Mouse (Mus musculus): ENCODE measurements around the gene Miox. TPM values are rescaled to one million over a fixed set of nuclear protein-coding genes. Genes with fewer than 3 reads are reported as not detected.

Gene Miox
- polyA plus RNA-seq, 1 experiment from 2014 or later: not detected

- Histone ChIP-seq H3K9me3 (replicated peaks) (no peaks in the 10 kb centered on the region), H3K27me3 (no peaks in the 10 kb centered on the region), H3K4me2 (replicated peaks) (no peak overlapping the region), H3K27ac (no peak overlapping the region), H3K4me1 (peaks cover 27% of the 10 kb centered on the region), H3K36me3 (peaks cover 36% of the 10 kb centered on the region), H3K4me3 (no peak overlapping the region), H3K9ac (no peak overlapping the region)
- ATAC-seq (ENCODE audit: low FRiP score): no peak
- 97% methylated on average over 12 of the region's 12 CpGs for WGBS
These were observed 18.6 kb downstream of the Miox start for GRCm38 (mm10) chr15:89352795-89353194.

GRCm38 (mm10) chr15:89353837-89354236, 19.6 kb downstream of the Miox start:
- Histone ChIP-seq H3K4me3 (0 out of 2 replicates have a peak overlapping the region, but pooled peaks have one; percentile 79), H3K4me2 (replicated peaks) (peak overlapping the region; percentile 69), H3K27ac (no peak overlapping the region), H3K4me1 (peaks cover 31% of the 10 kb centered on the region), H3K36me3 (peaks cover 36% of the 10 kb centered on the region), H3K9ac (peak overlapping the region; percentile 80; the same call in 1 of the 2 replicates), H3K27me3 (no peaks in the 10 kb centered on the region), H3K9me3 (replicated peaks) (no peaks in the 10 kb centered on the region)
- no peak for ATAC-seq (ENCODE audit: low FRiP score)
- WGBS: 94% methylated on average over 16 of the region's 16 CpGs

- Histone ChIP-seq H3K27ac (no peak overlapping the region), H3K4me1 (peaks cover 31% of the 10 kb centered on the region), H3K4me3 (peak overlapping the region; percentile 79), H3K27me3 (no peaks in the 10 kb centered on the region), H3K36me3 (peaks cover 36% of the 10 kb centered on the region), H3K9ac (peak overlapping the region; percentile 80), H3K4me2 (replicated peaks) (peak overlapping the region; percentile 69), H3K9me3 (replicated peaks) (no peaks in the 10 kb centered on the region)
- ATAC-seq (ENCODE audit: low FRiP score): no peak
- WGBS: 81% methylated on average over 7 of the region's 7 CpGs
These were observed 20.3 kb downstream of the Miox start for GRCm38 (mm10) chr15:89354455-89354854.

- Histone ChIP-seq H3K27me3 (no peaks in the 10 kb centered on the region), H3K27ac (peak within 1 kb of the TSS; percentile 82), H3K9me3 (replicated peaks) (no peaks in the 10 kb centered on the region), H3K4me3 (peak within 1 kb of the TSS; percentile 79), H3K4me2 (replicated peaks) (peak within 1 kb of the TSS; percentile 69), H3K36me3 (peaks cover 39% of the 10 kb centered on the region), H3K4me1 (peaks cover 31% of the 10 kb centered on the region), H3K9ac (peak within 1 kb of the TSS; percentile 80)
- peak; percentile 90 for ATAC-seq (ENCODE audit: low FRiP score)
- WGBS: under 1% methylated on average over 64 of the region's 64 CpGs
These were observed 21.3 kb downstream of the Miox start, which contains the start of the genes Lmf2 and Ncaph2 for GRCm38 (mm10) chr15:89355241-89356187. Lmf2 (minus strand) TSS chr15:89355659. Ncaph2 (plus strand) TSS chr15:89355719.

- Histone ChIP-seq H3K27me3 (no peaks in the 10 kb centered on the region), H3K9ac (peak overlapping the region; percentile 80), H3K36me3 (peaks cover 39% of the 10 kb centered on the region), H3K27ac (peak overlapping the region; percentile 82), H3K4me2 (replicated peaks) (peak overlapping the region; percentile 69), H3K9me3 (replicated peaks) (no peaks in the 10 kb centered on the region), H3K4me1 (peaks cover 31% of the 10 kb centered on the region), H3K4me3 (peak overlapping the region; percentile 79)
- ATAC-seq (ENCODE audit: low FRiP score): peak; percentile 35; the same call in 1 of the 2 replicates
- under 1% methylated on average over 15 of the region's 15 CpGs for WGBS
These were observed 22.2 kb downstream of the Miox start for GRCm38 (mm10) chr15:89356372-89356771.

GRCm38 (mm10) chr15:89358784-89359183, 24.6 kb downstream of the Miox start:
- no peak for ATAC-seq (ENCODE audit: low FRiP score)
- 88% methylated on average over 3 of the region's 3 CpGs for WGBS
- no peaks in the 10 kb centered on the region for H3K9me3 ChIP-seq (replicated peaks)
- H3K36me3 ChIP-seq: peaks cover 36% of the 10 kb centered on the region
- no peak overlapping the region for H3K4me2 ChIP-seq (replicated peaks)
- H3K4me1 ChIP-seq: peaks cover 30% of the 10 kb centered on the region
- no peak overlapping the region for H3K9ac ChIP-seq
- H3K4me3 ChIP-seq: no peak overlapping the region
- H3K27ac ChIP-seq: no peak overlapping the region
- no peaks in the 10 kb centered on the region for H3K27me3 ChIP-seq

GRCm38 (mm10) chr15:89363051-89363450, 28.9 kb downstream of the Miox start:
- no peak overlapping the region for H3K9ac ChIP-seq
- no peak overlapping the region for H3K27ac ChIP-seq
- H3K4me2 ChIP-seq (replicated peaks): no peak overlapping the region
- WGBS: 94% methylated on average over 7 of the region's 7 CpGs
- no peak overlapping the region for H3K4me3 ChIP-seq
- peaks cover 3% of the 10 kb centered on the region; the same call in 1 of the 2 replicates for H3K4me1 ChIP-seq
- no peaks in the 10 kb centered on the region for H3K27me3 ChIP-seq
- H3K36me3 ChIP-seq: peaks cover 78% of the 10 kb centered on the region
- no peak for ATAC-seq (ENCODE audit: low FRiP score)
- no peaks in the 10 kb centered on the region for H3K9me3 ChIP-seq (replicated peaks)

- Histone ChIP-seq H3K9ac (no peak overlapping the region), H3K27ac (no peak overlapping the region), H3K4me2 (replicated peaks) (no peak overlapping the region), H3K9me3 (replicated peaks) (no peaks in the 10 kb centered on the region), H3K4me3 (no peak overlapping the region), H3K27me3 (no peaks in the 10 kb centered on the region), H3K36me3 (peaks cover 95% of the 10 kb centered on the region), H3K4me1 (no peaks in the 10 kb centered on the region)
- WGBS: 90% methylated on average over 4 of the region's 4 CpGs
- no peak for ATAC-seq (ENCODE audit: low FRiP score)
These were observed 30.9 kb downstream of the Miox start for GRCm38 (mm10) chr15:89365141-89365551.

- H3K36me3 ChIP-seq: peaks cover 59% of the 10 kb centered on the region
These were observed 37.9 kb downstream of the Miox start for GRCm38 (mm10) chr15:89372068-89372467.

GRCm38 (mm10) chr15:89372536-89372935, 38.3 kb downstream of the Miox start:
- Histone ChIP-seq H3K27me3 (peaks cover 24% of the 10 kb centered on the region), H3K4me2 (replicated peaks) (peak overlapping the region; percentile 69), H3K9me3 (replicated peaks) (no peaks in the 10 kb centered on the region), H3K4me1 (peaks cover 15% of the 10 kb centered on the region), H3K36me3 (peaks cover 54% of the 10 kb centered on the region), H3K9ac (0 out of 2 replicates have a peak overlapping the region, but pooled peaks have one; percentile 73), H3K27ac (no peak overlapping the region), H3K4me3 (peak overlapping the region; percentile 63)
- no peak for ATAC-seq (ENCODE audit: low FRiP score)
- WGBS: 86% methylated on average over 7 of the region's 7 CpGs

More at GRCm38 (mm10) chr15:89372068-89372467, 37.9 kb downstream of the Miox start:
- Histone ChIP-seq H3K27me3 (peaks cover 20% of the 10 kb centered on the region), H3K27ac (no peak overlapping the region), H3K4me1 (peaks cover 13% of the 10 kb centered on the region), H3K9me3 (replicated peaks) (no peaks in the 10 kb centered on the region), H3K4me3 (no peak overlapping the region), H3K4me2 (replicated peaks) (0 out of 2 replicates have a peak overlapping the region, but pooled peaks have one; percentile 69), H3K9ac (no peak overlapping the region)
- no peak for ATAC-seq (ENCODE audit: low FRiP score)
- WGBS: 89% methylated on average over 13 of the region's 13 CpGs

GRCm38 (mm10) chr15:89373027-89373761, 39.0 kb downstream of the Miox start:
- H3K27me3 ChIP-seq: peaks cover 31% of the 10 kb centered on the region
- peaks cover 17% of the 10 kb centered on the region for H3K4me1 ChIP-seq
- ATAC-seq (ENCODE audit: low FRiP score): peak; percentile 84
- peak overlapping the region; percentile 69 for H3K4me2 ChIP-seq (replicated peaks)
- peak overlapping the region; percentile 63 for H3K4me3 ChIP-seq
- peak overlapping the region; percentile 95 for H3K27ac ChIP-seq
- no peaks in the 10 kb centered on the region for H3K9me3 ChIP-seq (replicated peaks)
- 2% methylated on average over 35 of the region's 35 CpGs for WGBS
- peaks cover 47% of the 10 kb centered on the region for H3K36me3 ChIP-seq
- H3K9ac ChIP-seq: peak overlapping the region; percentile 73

GRCm38 (mm10) chr15:89373762-89374248, 39.6 kb downstream of the Miox start, which contains the start of gene Sco2:
Sco2 (minus strand) TSS chr15:89373846.
- Histone ChIP-seq H3K4me1 (peaks cover 23% of the 10 kb centered on the region), H3K27ac (peak within 1 kb of the TSS; percentile 95), H3K9me3 (replicated peaks) (no peaks in the 10 kb centered on the region), H3K36me3 (peaks cover 41% of the 10 kb centered on the region), H3K4me2 (replicated peaks) (peak within 1 kb of the TSS; percentile 69), H3K9ac (peak within 1 kb of the TSS; percentile 73), H3K27me3 (peaks cover 37% of the 10 kb centered on the region), H3K4me3 (peak within 1 kb of the TSS; percentile 63)
- 0% methylated on average over 42 of the region's 42 CpGs for WGBS
- peak; percentile 80 for ATAC-seq (ENCODE audit: low FRiP score)

All from hindbrain, embryonic 12.5 days (tissue).